Mouse (Mus musculus): ENCODE measurements around the gene Mcts2. TPM values are rescaled to one million over a fixed set of nuclear protein-coding genes. Genes with fewer than 3 reads are reported as not detected.
"Not testable (repeated sequence)": the region's sequence is repeated elsewhere in the genome, so short reads cannot be mapped to it uniquely, and the experiment has no call there.

Gene Mcts2
- polyA plus RNA-seq (2012; rRNA removed), result 19.7 and 22.9 TPM in 2 replicates

DNA sequence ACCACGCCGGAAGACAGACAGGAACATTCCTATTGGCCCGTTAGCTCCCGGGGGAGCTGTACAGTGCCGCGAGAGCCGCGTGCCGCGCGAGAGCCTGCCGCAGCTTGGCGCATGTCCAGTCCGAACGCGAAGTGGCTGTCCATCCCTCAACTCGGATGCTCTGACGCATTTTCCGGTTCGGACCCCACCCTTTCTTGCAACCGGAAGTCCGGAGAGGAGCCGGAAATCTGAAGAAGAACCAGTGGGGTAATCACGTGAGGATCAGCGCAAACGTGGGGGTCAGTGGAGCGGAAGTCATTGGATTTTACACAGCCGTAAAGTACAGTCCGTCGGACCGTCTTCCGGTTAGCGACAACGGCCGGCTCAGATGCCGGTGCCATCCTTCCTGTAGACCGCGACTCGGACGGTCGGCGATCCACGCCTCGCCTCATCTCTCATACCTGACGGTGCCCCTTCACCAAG is at the start of gene Mcts2:
Gene Mcts2 (plus strand): TSS at position 230 of the 462 bp plus-strand sequence.
- TF ChIP-seq POLR2A (IDR thresholded peaks at IDR 0.05; ENCODE audit: borderline replicate concordance, extremely low read depth, insufficient read depth, insufficient read length, poor library complexity, severe bottlenecking) (peak; percentile 34; the same call in 1 of the 2 replicates), CTCF (IDR thresholded peaks at IDR 0.05; ENCODE audit: borderline replicate concordance, extremely low read depth, insufficient read depth, insufficient read length) (no peak)
- DNase-seq (ENCODE audit: low read depth), result peak; percentile 99

DNA sequence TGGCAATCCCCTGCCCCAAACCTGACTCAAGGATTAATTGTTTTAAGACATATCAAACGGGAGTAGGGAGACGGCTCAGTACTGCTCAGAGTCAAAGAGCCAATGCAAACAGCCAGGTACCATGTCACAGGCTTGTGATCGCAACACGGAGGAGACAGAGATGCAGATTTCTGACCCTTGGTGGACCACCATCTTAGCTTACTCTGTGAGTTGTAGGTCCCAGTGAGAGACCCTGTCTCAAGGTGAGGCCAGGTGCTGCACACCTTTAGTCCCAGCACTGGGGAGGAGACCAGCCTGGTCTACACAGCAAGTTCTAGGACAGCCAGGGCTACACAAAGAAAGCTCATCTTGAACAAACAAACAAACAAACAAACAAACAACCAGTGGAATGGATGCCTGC is 49.5 kb upstream of the Mcts2 start:
- no peak for DNase-seq (ENCODE audit: low read depth)
- TF ChIP-seq CTCF (IDR thresholded peaks at IDR 0.05; ENCODE audit: borderline replicate concordance, extremely low read depth, insufficient read depth, insufficient read length) (no peak), POLR2A (IDR thresholded peaks at IDR 0.05; ENCODE audit: borderline replicate concordance, extremely low read depth, insufficient read depth, insufficient read length, poor library complexity, severe bottlenecking) (no peak)

DNA sequence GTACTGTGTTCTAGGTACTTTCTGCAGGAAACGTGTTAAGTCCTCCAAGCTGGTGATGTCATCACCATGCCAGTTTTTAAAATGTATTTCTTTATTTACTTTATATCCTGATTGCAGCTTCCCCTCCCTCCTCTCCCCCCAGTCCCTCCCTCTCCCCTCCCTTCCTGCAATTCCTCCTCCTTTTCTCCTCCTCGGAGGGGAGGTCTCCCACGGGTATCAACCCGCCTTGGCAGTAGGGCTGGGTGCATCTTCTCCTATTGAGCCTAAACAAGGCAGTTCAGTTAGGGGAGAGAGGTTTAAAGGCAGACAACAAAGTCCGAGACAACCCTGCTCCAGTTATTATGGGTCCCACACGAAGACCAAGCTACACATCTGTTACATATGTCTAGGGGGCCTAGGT is 48.0 kb upstream of the Mcts2 start:
- no peak for DNase-seq (ENCODE audit: low read depth)
- no peak for TF ChIP-seq POLR2A (IDR thresholded peaks at IDR 0.05; ENCODE audit: borderline replicate concordance, extremely low read depth, insufficient read depth, insufficient read length, poor library complexity, severe bottlenecking)
- no peak for TF ChIP-seq CTCF (IDR thresholded peaks at IDR 0.05; ENCODE audit: borderline replicate concordance, extremely low read depth, insufficient read depth, insufficient read length)

DNA sequence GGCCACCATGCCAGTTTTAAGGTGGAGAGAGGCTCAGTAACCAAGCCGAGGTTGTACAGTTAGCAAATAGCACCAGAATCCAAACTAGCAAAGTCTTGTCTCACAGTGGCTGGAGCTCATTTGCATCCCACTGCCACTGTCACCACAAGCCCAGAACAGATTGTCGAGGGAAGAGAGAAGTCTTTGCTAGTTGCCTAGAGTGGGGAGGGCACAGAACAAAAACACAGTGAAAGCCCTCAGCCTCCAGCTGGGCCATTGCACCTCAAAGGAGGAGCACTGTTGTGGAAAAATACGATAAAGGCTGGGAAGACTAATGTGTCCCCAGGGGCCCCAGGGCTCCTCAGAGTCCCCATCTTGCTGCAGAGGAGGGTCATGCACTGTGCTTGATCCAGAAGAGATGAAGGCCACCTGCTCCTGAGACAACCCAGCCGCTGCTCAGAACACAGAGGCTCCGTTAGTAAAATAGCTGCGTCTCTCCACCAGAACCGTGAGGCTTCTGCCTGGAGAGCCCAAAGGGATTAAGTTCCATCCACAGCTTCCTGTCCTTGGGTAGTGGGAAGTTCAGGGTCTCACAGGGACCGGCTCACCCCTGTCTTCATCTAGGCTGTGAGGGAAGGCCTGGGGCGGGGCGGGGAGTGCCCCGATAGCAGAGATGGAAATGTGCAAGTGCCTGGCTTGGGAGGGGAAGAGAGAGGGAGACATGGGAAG is 47.3 kb upstream of the Mcts2 start:
- DNase-seq (ENCODE audit: low read depth), result peak; percentile 36

DNA sequence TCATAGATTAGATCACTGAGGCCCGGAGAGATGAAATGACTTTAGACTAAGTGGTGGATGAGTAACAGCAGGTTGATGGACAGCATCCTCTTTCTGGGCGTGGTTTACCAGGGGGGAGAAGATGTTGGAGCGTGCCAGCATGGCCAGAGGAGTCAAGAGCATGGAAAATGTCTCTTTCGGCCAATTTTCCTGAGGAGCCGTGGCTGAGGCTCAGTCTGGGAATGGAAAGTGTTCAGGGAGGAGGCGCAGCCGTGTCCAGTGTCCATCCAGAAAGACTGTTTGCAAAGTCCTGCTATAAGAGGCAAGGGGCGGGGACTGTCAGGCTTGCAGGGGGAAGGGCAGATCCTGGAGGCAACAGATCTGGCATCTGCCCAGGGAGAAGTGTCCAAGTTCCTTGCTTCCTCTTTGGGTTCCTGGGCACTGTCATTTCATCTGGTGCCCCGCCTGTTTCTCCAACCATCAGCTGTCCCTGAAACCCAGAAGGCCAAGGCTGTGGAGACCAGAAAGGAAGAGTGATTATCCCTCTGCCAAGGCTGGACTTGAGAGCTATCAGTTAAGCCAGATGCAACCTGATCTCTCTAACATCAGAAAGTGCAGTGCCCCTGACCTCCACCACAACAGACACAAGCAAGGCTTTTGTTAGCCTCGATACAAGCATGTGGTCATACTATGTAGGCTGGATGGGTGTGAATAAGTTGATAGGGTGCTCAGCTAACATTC is 33.8 kb upstream of the Mcts2 start:
- TF ChIP-seq CTCF (IDR thresholded peaks at IDR 0.05; ENCODE audit: borderline replicate concordance, extremely low read depth, insufficient read depth, insufficient read length), result no peak
- no peak for TF ChIP-seq POLR2A (IDR thresholded peaks at IDR 0.05; ENCODE audit: borderline replicate concordance, extremely low read depth, insufficient read depth, insufficient read length, poor library complexity, severe bottlenecking)
- DNase-seq (ENCODE audit: low read depth), result no peak

More for the DNA sequence above, 47.3 kb upstream of the Mcts2 start:
- no peak for TF ChIP-seq CTCF (IDR thresholded peaks at IDR 0.05; ENCODE audit: borderline replicate concordance, extremely low read depth, insufficient read depth, insufficient read length)
- no peak for TF ChIP-seq POLR2A (IDR thresholded peaks at IDR 0.05; ENCODE audit: borderline replicate concordance, extremely low read depth, insufficient read depth, insufficient read length, poor library complexity, severe bottlenecking)

DNA sequence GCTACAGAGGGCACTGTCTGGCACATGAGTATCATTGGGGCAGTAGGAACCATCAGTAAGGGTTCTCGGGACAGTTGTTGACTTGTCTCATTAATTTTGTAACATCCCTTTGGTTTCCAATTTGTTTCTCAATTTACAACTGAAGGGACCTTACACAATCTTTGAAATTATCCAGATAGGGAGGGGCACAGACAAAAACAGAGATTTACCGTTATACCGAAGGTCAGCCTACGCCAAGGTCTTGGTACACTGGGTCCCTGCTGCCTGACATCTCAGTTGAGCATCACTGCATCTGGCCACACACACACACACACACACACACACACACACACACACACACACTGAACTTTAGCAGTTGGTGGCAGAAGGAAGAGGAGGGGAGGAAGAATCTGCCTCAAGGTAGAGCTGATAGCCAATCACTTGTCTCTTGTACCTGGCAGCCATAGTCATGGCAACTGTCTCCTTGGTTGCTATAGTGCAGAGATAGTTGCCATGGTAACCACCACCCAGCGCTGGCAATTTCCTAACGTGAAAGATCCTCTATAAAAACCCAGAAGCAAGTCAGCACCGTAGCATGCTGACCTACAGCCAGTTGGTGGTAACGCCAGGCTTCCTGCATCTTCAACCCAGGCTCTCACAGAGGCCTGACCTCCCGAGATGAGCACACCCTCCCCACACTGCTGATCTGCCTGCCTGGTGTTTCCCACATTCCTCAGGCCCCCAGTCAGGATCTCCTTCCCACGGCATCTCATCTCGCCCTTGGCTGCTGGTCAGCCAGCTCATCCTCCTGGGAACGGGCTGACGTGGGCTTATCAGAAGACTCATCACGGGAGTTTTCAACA is 32.7 kb upstream of the Mcts2 start:
- DNase-seq (ENCODE audit: low read depth), result peak; percentile 96
- TF ChIP-seq POLR2A (IDR thresholded peaks at IDR 0.05; ENCODE audit: borderline replicate concordance, extremely low read depth, insufficient read depth, insufficient read length, poor library complexity, severe bottlenecking) (no peak), CTCF (IDR thresholded peaks at IDR 0.05; ENCODE audit: borderline replicate concordance, extremely low read depth, insufficient read depth, insufficient read length) (no peak)

DNA sequence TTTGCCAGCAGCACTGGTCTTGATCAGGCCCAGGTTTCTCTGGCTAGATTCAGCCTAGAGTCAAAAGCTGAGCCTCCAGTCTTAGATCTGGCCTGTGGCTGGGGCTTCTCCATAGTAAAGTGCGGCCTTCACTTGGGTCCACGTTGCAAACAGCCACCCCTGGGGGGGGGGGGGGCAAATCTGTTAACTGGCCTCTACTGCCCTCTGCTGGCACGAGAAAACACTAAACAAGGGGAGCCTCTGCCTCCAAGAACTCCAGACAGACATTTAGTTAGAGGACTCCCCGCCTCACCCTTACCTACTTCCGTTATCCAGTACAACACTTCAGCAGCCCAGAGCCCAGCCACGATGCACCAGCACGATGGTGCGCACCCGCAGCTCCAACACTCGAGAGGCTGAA is 29.4 kb upstream of the Mcts2 start:
- DNase-seq (ENCODE audit: low read depth), result no peak
- peak; percentile 26; the same call in 1 of the 2 replicates for TF ChIP-seq CTCF (IDR thresholded peaks at IDR 0.05; ENCODE audit: borderline replicate concordance, extremely low read depth, insufficient read depth, insufficient read length)
- no peak for TF ChIP-seq POLR2A (IDR thresholded peaks at IDR 0.05; ENCODE audit: borderline replicate concordance, extremely low read depth, insufficient read depth, insufficient read length, poor library complexity, severe bottlenecking)

DNA sequence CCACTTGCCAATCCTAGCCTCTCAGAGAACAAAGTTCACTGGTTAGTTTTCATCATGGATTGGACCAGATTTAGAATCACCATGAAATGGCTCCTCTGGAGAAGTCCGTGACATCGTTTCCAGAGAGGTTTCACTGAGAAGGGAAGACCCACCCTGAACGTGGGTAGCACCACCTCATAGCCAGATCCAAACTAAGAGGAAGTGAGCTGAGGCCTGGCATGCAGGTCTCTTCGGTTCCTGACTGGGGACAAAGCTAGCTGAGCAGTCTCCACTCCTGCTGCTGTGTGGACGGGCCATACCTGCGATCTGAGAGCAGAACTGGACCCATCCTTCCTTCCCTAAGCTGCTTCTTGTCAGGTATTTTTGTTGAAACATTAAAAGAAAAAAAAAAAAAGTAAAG is 25.7 kb upstream of the Mcts2 start:
- no peak for DNase-seq (ENCODE audit: low read depth)

DNA sequence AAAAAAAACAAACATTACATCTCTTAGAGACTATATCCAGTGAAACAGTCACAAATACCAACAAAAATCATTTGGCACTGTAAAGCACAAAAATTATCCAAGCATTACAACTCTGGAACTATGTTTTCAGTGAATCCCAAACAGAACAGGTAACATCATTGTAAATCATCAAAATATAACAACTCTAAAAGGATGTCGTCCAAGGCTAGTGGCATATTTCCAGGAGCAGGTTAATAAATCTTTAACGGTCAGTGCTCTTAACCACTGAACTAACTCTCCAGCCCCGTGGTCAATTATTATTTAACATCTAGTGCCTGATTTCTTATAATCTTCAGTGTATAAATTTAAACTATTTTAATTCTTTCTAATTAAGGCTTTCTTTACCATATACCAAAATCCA is 20.6 kb upstream of the Mcts2 start:
- not testable (repeated sequence) for DNase-seq (ENCODE audit: low read depth)

More for the DNA sequence above, 25.7 kb upstream of the Mcts2 start:
- TF ChIP-seq CTCF (IDR thresholded peaks at IDR 0.05; ENCODE audit: borderline replicate concordance, extremely low read depth, insufficient read depth, insufficient read length) (no peak), POLR2A (IDR thresholded peaks at IDR 0.05; ENCODE audit: borderline replicate concordance, extremely low read depth, insufficient read depth, insufficient read length, poor library complexity, severe bottlenecking) (no peak)

DNA sequence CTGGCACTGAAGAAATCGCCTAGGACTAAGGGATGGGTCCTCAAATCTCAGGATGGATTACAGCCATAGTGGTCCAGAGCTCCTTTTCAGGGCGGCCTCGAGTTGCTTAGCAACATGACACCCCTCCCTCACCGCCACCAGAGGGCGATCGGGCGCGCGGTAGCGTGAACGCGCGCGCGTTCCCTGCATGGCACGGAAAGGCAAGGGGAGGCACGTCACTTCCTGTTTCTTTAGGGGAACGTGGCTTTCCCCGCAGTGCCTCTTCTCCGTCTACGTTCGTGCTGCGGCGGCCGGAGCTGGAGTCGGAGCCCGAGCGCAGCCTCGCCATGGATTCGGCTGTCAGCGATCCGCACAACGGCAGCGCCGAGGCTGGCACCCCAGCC is 17.6 kb upstream of the Mcts2 start, which contains the start of gene H13:
Gene H13 (plus strand): TSS at position 206 of the 383 bp plus-strand sequence.
- peak; percentile 86; the same call in 1 of the 2 replicates for TF ChIP-seq POLR2A (IDR thresholded peaks at IDR 0.05; ENCODE audit: borderline replicate concordance, extremely low read depth, insufficient read depth, insufficient read length, poor library complexity, severe bottlenecking)
- peak; percentile 97 for TF ChIP-seq CTCF (IDR thresholded peaks at IDR 0.05; ENCODE audit: borderline replicate concordance, extremely low read depth, insufficient read depth, insufficient read length)
- DNase-seq (ENCODE audit: low read depth), result peak; percentile 98
